Mouse (Mus musculus) cerebellum, postnatal 14 days (tissue): ENCODE results near the gene Tsks.

Source experiments
- DNase-seq, 2 experiments: peaks; one replicate each; pipeline ENCODE4 v3.0.0; 2021; ENCODE audit warnings: mixed read lengths in 2 of 2

Gene Tsks

DNA sequence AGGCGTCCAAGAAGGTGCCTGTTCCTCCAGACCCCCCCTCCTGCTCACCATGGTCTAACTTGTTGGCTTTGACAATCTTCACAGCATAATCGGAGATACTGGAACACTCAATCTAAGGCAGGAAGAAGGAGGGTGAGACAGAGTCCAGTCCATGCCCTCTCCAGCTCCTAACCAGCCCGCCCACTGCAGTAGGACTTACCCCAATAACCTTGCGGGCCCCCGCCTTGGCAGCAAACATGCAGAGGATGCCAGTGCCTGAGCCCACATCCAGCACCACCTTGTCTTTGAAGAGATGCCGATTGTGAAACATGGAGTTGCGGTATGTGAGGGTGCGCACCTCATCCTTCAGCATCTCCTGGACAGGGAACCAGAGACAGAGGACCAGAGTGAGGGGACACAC, 38.5 kb downstream of the Tsks start:
- DNase-seq = no peak

- DNase-seq = peak; percentile 91 to 96
Measured at GRCm38 (mm10) chr7:44983085-44983484, 40.1 kb downstream of the Tsks start.

DNA sequence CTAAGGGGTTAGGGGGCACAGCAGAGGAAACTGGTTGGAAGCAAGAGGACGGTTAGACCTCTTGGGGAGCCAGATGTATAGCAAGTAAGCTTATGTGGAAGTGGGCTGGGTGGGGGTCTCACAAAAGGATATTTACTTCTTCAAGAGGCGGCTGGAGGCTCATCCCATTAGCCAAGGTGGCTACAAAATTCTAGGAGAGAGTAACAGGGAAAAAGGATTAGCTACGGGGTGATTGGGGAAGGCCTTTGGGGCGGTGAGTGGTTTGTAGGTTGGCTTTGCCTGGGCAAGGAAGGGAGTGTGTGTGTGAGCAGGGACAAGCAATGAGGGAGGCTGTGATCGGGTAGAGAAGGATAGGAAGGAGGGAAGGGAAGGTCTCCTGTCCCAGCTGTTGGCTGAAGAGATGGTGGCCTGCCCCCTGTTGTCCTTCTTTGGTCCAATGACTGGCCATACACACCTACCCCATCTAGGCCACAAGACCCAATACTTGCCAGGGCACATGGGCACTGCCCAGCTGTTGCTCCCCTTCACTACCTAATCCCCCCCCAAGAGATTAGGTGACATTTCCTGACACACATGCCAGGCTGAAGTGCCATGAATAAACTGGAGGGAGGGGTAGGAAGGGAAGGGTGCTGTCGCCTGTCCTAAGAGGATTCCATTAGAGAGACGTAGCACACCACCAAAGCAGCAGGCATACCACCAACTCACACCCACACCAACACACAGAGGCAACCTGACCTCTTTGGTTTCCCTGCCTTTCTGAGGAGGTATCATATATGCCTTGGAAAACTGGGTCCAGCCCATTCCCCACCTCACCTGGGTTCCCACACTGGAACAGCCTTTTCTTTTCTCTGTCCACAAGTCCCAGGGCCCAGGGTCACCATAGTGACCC, 41.2 kb downstream of the Tsks start:
- DNase-seq = no peak

GRCm38 (mm10) chr7:44984833-44985164, 41.8 kb downstream of the Tsks start:
- DNase-seq = no peak

GRCm38 (mm10) chr7:44985595-44986191, 42.7 kb downstream of the Tsks start:
- DNase-seq = peak; percentile 72 to 80

DNA sequence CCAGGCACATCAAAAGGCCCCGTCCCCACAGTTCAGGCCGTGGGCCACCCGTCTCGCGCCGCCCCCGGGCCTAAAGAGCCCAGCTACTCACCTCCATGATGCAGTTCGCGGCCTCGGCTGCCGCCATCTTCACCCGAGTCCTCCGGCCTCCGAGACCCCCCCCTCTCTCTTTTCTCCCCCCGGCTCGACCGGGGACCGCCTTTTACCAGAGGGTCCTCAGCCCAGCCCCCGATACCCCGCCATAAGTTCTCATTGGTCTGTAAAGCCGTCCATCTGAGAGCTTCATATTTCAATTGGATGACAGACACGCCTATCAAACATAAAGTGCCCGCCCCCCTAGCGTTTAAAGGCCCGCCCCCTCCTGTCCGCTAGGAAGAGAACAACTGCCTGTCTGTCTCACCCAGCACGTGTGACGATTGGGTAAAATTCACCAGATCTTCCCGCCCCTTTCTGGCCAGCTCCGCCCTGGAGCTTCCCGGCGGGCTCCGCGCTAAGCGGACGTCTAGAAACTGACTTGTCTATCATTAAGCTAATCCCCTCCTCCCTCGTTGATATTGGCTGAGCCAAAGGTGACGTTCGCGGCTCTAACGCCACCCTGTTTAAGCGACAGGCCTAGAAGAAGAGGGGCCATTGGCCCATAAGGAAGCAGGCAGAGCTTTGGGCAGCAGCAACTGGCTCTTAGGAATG, 43.3 kb downstream of the Tsks start, which contains the start of gene Prmt1:
Prmt1 (minus strand) TSS at position 377 of the 687 bp plus-strand sequence.
- DNase-seq = peak; percentile 95 to 98

GRCm38 (mm10) chr7:44986879-44987718, 44.1 kb downstream of the Tsks start:
- no peak for DNase-seq

- DNase-seq = no peak
Measured at GRCm38 (mm10) chr7:44996672-44997071, 53.7 kb downstream of the Tsks start.

DNA sequence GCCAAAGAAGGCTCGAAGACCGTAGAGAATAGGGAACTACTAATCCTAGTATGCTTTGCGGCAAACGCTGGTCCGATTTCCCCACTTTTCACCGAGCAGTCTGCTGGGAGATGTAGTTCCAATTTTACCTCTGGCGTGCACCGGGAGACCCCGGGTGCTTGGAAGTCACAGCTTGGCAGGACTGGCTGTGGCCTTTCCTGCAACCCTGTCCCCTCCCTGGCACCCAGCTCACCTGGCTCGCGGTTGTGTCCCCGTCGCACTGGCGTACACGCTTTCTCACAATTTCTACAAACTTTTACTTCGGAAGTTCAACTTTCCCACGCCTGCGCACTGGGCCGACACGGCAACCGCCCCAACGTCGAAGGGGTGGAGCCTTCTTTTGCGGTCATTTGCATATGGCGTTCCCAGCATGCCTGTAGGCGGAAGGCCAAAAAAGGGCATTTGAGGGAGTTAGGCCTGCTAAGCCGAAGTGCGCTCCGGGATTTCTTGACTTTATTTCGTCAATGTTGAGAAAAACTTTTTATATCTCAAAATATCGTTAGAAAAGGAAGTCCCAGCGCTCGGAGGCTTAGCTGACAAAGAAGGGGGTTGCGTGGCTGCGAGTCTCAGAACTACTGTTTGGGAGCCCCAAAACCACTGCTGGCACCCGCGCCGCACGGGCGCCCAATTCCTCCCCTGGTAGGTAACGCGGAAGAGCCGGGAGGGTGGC, 54.4 kb downstream of the Tsks start, which contains the start of gene Irf3:
Irf3 (plus strand) TSS at position 418 of the 709 bp plus-strand sequence.
- DNase-seq = peak; percentile 97

GRCm38 (mm10) chr7:44997940-44998428, 55.0 kb downstream of the Tsks start:
- no peak for DNase-seq

GRCm38 (mm10) chr7:44998501-44998955, 55.5 kb downstream of the Tsks start, which contains the start of gene Bcl2l12:
Gene Bcl2l12, minus strand, starts transcription at chr7:44998712.
- peak; percentile 59 to 72 for DNase-seq

DNA sequence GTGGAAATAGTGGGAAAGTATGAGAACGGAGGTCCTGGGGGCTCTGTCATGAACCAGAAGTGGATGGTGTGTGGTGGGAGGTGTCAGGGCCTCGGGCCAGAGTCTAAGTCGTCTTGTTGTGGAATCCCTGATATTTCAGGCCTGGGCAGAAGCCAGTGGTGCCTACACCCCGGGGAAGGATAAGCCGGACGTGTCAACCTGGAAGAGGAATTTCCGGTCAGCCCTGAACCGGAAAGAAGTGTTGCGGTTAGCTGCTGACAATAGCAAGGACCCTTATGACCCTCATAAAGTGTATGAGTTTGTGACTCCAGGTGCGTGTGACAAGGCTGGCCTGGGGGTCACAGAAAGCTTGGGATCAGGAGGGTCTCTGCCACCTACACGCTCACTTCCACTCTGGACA, 56.7 kb downstream of the Tsks start:
- no peak for DNase-seq

GRCm38 (mm10) chr7:45000539-45001114, 57.6 kb downstream of the Tsks start:
- DNase-seq = no peak

DNA sequence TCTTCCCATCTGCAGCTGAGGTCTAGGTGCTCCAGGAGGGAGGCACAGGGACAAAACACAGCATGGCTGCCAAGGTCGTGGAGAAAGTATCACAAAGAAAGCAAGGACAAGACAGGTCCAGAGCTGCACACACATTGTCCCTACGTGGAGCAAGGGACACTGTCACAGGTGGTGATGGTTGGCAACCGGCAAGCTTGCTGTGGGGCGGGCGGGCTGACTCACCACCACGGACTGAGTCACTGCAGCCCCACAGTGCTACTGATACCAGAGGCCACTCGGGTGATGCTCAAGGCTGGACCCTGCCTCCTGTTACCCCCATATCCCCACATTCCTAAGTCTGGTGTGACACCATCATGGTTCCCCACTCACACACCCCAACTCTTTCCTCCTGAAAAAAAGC, 59.4 kb downstream of the Tsks start:
- DNase-seq = no peak

DNA sequence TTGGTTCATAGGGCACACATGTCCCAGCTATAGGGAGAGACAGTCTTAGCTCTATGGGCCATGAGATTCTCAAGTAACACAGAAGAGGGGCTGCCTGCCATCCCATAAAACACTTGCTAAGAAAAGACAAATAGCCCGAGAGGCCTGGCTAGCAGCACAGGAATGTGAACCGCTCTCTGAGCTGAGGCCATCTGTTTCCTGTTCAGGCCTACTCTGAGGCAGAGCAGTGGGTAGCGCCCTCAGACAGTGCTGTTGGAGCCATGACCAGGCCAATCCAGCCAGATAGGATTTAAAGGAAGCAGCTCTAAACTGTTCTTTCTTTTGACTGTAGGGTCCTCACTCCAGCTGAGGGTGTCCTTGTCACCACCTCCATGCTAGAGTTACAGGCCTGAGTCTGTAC, 61.5 kb downstream of the Tsks start:
- DNase-seq = no peak

GRCm38 (mm10) chr7:45005321-45005992, 62.5 kb downstream of the Tsks start:
- DNase-seq = no peak

DNA sequence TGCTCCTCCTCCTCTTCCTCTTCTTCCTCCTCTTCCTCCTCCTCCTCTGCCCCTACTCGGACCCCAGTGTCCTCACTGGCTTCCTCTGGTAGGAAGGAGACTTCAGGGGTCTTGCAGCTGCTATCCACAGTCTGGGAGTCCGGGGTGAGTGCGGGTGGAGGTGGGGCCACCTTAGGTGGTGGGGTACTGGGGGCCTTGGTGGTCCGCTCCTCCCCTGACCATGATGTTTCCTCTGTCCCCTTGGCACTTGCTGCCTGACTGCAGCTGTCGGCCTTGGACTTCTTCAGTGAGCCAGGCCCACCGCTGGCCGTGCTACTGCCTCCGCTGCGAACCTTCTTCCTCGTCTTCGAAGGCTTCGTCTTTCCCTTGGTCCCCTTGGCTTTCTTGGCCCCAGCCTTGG, 63.5 kb downstream of the Tsks start:
- DNase-seq = no peak

GRCm38 (mm10) chr7:45007141-45007540, 64.1 kb downstream of the Tsks start:
- no peak for DNase-seq
